Mouse (Mus musculus) ovary, postnatal 10 days (tissue): ENCODE measurements around the gene Rpl27.
"Not testable (repeated sequence)": the region's sequence is repeated elsewhere in the genome, so short reads cannot be mapped to it uniquely, and the experiment has no call there.

Source experiments
- DNase-seq: peaks from one replicate; pipeline ENCODE4 v3.0.0; 2022; ENCODE audit warnings: low spot score

Rpl27 gene

DNA sequence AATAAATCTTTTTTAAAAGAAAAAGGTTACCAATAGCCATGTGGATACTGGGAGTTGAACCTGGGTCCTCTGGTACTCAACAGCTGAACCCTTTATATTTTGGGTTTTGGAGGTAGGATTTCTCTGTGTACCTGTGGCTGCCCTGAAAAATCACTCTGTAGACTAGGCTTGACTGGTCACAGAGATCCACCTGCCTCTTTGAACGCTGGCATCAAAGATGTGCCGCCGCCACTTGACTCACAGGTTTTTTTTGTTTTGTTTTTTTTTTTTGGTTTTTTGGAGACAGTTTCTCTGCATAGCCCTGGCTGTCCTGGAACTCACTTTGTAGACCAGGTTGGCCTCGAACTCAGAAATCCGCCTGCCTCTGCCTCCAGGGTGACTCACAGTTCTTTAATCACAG, 5.7 kb downstream of the Rpl27 start:
- DNase-seq, result no peak

DNA sequence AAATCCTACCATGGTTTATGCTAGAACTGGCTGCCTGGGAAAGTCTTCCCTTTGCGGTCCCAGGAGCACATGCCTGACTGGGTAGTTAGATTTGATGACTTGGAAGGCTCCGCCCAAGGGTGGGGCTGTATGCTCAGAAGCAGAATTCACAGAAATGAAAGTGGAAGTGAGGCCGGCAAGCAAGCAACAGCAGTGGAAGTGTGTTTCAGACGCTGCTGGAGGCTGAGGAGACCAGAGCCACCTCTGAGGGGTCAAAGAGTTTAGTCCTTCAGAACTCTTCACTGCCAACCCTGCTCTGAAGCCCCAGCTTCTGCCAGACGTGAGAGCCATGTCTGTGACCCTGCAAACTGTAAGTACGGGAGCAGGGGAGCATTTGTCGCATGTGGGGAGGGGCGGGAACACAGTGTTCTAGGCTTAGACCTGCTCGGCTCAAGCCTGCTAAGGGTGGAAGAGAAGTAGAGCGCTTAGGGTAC, 6.2 kb downstream of the Rpl27 start, which contains the start of gene Ifi35:
Gene Ifi35 (plus strand): TSS at position 134 of the 473 bp plus-strand sequence.
- DNase-seq, result no peak

DNA sequence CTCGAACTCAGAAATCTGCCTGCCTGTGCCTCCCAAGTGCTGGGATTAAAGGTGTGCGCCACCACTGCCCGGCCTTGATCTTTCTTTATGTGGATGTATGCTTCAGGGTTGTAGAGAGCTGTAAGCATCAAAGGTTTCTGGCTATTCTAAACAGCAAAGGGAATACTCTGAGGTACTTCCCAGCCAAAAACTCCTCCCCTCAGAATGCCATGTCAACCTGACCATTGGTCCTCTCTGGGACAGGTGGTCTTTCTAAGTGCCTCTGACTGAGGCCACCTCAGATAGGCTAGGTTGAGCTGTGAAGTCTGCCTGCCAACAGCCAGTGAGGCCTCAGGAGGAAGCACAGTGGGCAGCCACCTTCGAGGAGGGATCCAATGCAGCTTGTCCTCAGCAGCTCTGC, 6.8 kb downstream of the Rpl27 start:
- DNase-seq, result no peak

DNA sequence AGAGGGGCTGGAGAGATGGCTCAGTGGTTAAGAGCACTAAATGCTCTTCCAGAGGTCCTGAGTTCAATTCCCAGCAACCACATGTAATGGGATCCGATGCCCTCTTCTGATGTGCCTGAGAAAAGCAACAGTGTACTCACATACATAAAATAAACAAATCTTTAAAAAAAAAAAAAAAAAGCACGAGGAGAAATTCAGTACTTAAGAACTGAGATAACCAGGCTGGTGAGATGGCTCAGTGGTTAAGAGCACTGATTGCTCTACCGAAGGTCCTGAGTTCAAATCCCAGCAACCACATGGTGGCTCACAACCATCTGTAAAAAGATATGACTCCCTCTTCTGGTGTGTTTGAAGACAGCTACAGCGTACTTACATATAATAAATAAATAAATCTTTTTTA, 7.5 kb downstream of the Rpl27 start:
- not testable (repeated sequence) for DNase-seq

DNA sequence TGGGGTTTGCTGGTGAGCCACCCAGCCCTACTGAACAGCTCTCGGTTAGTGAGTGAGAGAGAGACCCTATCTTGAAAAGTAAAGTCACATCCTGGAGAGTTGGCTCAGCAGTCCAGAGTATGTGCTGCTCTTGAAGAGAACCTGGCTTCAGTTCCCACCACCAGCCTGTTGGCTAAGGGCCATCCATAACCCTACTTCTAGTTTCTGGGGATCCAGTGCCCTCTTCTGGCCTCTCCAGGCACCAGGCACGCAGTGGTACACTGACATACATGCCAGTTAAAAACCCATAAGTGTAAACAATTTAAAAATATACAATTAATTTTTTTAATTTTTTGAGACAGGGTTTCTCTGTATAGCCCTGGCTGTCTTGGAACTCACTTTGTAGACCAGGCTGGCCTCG, 8.3 kb downstream of the Rpl27 start:
- DNase-seq, result no peak

DNA sequence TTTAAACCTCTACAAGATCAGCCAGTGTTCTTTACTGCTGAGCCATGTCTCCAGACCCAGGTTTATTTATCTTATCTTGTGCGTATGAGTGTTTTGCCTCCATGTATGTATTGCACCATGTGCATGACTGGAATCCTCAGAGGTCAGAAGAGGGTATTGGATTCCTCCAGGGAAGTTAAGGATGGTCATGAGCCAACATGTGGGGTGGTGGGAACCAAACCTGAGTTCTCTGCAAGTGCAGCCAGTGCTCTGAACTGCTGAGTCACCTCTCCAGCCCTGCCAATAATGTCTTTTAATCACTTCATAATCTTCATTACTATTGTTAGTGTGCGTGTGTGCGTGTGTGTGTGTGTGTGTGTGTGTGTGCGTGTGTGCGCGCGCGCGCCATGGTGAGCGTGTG, 9.4 kb downstream of the Rpl27 start:
- DNase-seq, result no peak

DNA sequence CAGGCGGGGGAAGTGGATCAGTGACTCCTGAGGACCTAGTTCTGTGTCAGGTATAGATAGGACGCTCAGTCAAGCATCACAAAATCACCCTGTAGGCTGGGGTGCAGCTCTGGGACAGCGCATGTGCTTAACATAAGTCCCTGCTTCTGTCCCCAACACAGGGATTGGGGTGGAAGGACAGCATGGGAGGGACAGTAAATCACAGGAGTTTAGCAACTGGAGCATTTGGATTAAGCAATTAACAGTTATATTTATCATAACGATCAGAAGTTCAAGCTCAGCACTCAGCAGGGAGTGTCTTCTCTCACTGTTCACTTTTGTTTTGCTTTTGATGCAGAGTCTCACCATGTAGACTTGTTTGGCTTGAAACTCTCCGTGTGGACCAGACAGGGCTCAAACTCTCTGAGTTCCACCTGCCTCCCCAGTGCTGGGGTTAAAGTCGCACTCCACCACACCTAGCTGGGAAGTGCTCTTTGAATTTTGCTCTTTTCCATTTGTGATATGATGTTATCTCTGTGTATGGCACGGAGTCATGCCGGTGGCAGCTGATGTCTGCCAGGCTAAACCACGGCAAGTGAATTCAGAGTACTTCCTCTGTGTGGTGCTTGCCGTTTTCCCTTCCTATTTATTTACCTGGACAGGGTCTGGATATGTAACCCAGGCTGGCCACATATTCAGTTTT, 10.1 kb downstream of the Rpl27 start:
- no peak for DNase-seq

DNA sequence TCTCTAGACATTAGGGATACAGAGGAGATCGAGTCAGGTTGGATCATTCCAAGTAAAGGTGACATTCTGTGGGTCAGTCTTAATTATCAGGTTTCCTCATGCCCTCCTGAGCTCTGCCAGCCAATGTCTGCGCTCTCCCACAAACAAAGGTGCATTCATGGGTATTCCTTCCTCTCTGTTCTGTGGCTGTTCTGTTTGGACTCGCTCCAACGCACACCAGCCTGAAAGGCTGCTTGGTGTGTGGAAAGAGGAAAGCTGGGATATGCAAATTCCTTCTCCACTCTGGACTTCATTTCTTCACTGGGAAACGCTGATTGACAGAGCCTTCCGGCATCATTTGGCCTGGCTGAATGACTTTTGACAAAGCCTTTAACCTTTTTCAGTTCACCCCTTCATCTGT, 12.6 kb downstream of the Rpl27 start:
- DNase-seq, result no peak

DNA sequence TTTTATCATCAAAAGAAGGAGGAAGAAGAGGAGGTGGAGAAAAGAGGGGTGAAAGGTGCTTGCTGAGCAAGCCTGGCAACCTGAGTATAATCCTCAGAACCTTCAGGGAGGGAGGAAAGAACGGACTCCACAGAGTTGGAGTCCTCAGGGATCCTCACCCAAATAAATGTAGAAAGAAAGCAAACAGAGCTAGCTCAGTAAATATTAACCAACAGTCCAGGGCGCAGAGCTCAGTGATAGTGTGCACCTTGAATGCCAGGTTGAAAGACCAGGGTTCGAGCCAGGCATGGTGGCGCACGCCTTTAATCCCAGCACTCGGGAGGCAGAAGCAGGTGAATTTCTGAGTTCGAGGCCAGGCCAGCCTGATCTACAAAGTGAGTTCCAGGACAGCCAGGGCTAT, 13.5 kb downstream of the Rpl27 start:
- DNase-seq, result no peak

DNA sequence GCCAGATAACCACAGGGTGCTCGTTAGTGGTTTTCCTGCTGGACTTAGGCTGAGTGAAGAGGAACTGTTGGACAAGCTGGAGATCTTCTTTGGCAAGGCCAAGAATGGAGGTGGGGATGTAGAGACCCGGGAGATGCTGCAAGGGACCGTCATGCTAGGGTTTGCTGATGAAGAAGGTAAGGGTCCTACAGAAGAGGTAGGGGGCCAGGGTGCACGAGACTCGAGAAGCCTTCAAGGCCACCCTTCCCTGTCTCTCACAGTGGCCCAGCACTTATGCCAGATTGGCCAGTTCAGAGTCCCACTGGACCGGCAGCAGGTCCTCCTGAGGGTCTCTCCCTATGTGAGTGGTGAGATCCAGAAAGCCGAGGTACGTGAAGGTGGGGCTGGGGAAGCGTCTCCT, 15.5 kb downstream of the Rpl27 start:
- DNase-seq, result no peak

DNA sequence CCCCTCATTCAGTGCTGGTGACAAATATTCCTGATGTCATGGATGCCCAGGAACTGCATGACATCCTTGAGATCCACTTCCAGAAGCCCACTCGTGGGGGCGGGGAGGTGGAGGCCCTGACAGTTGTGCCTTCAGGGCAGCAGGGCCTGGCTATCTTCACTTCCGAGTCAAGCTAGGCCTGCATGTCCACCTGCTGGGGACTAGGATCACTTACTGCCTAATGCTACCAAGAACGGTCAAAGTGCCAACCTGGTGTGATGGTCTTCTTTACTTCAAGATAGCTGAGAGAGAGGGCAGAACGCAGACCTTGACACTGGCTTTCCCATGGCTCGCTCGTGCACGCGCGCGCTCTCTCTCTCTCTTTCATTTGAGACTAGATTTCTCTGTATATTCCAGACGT, 16.1 kb downstream of the Rpl27 start:
- DNase-seq, result no peak

DNA sequence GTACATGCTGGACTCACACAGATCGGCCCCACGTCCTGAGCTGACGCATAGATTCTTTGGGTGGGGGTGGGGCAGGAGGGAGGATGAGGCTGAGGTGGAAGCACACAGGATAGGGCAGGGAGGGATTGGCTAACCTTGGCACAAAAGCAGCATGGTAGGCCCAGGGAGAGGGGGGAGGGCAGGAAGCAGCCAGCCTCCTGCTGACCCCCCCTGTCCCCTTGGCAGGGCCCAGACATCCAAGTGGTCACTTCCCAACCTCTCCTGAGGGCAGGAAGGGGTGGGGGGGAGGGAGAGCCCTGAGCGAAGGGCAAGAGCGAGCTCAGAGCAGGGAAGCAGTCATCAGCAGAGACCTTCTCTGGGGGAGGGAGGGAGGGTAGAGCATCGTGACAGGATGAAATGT, 17.6 kb downstream of the Rpl27 start:
- no peak for DNase-seq

DNA sequence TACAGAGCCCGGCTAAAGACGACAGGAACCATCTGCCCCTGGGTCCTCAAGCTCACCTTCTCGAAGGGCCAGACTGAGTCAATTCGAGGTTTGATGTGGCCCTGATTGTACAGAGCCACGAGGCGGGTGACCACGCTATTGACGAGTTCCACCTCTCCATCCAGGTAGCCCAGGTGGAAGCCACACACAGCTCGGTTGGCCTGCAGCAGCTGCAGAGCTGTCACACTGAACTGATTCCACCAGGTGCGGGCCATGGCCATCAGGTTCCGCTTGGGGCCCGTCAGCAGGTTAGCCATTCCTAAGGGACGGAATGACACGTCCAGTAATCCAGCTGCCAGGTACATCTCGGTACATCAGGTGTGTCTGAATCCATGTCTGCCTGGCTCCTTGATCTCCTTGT, 18.2 kb downstream of the Rpl27 start:
- DNase-seq, result no peak

DNA sequence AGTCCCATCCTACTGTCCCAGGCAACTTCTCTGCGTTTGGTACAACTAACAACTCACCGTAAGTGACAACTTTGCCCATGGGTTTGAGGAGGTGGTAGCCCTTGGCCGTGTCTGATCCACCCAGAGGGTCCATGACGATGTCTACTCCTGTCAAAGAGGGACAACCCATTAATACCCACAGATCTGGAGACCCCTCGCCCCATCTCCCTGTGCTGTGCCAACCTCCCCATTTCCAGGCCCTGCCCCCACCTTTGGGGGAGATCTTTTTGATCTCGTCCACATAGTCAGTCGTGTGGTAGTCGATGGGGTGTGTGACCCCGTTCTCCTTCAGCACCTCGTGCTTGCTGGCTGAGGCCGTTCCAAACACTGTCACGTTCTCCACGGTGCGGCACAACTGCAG, 20.0 kb downstream of the Rpl27 start:
- no peak for DNase-seq

DNA sequence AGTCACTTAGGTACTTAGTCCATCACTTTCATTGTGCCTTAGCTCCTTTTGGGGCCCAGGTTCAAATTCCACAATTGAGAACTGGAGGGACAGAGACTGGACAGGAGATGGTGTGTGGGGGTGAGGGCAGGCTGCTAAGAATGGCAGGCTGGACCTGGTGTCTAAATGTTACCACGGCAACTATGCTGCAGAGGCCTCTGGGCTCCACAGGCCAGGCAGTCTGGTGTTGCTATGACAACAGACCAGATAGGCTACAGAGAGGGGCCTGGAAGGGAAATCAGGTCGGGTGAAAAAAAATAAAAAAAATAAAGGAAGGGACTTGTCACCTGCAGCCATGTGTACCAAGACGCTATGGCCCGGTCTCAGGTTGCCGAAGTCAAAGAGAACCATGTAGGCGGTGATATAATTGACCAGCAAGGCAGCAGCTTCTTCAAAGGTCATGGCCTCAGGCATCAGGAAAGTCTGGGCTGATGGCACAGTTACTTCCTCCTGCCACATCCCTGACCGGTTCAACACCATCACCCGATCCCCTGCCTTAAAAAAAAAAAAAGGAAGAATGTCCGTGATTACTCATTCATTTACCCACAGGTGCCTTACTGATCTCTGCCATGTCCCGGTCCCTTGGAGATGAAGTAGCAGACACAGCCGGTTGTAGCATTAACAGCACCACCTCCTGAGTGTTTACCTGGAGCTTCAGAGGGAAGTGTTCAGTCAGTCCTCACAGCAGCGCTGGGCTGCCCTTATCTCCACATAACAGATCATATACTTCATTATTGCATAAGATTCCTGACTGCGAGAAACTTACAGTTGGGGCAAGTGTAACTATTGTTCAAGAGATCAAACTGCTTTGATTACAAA, 20.7 kb downstream of the Rpl27 start:
- no peak for DNase-seq

DNA sequence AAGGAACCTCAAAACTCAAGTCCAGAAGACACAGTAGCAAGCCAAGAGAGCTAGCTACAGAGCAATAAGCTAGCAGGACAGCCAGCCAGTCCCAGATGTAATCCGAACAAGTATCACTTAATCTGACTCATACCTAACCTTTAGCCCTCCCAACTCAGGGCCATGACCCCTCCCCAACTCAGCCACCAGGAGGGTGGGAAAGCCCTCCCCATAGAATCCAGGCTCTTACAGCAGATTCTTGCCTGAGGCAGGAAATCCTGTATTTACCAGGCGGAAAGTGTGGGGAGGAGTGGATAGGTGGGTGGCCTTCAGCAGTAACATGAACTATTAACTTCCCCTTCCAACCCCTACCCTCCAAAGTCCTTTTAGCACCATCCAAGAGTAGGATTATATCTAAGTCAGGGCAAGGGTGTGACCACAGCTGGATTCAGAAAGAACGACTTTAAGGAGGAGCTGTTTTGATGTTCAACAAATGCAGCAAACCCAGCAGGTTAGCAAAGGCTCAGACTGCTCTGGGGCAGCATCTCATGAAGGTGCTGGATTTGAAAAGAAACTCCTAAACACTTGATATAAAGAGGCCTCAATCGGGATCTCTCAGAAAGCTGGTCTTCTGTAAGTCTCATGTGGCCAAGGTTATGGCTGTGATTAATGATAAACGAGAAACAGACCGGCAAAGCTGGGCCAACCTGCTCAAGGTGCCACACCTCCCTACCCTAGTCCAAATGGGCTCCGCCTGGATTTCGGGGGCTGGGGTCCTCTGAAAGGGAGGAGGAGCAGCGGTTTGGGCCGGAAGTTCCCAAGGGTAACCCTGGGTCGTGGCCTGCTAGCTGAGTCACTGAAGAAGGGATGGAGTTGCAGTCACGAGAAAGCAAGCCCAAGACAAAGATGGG, 22.4 kb downstream of the Rpl27 start, which contains the start of gene Rnd2:
Gene Rnd2 (plus strand): TSS at position 789 of the 890 bp plus-strand sequence.
- DNase-seq, result no peak

DNA sequence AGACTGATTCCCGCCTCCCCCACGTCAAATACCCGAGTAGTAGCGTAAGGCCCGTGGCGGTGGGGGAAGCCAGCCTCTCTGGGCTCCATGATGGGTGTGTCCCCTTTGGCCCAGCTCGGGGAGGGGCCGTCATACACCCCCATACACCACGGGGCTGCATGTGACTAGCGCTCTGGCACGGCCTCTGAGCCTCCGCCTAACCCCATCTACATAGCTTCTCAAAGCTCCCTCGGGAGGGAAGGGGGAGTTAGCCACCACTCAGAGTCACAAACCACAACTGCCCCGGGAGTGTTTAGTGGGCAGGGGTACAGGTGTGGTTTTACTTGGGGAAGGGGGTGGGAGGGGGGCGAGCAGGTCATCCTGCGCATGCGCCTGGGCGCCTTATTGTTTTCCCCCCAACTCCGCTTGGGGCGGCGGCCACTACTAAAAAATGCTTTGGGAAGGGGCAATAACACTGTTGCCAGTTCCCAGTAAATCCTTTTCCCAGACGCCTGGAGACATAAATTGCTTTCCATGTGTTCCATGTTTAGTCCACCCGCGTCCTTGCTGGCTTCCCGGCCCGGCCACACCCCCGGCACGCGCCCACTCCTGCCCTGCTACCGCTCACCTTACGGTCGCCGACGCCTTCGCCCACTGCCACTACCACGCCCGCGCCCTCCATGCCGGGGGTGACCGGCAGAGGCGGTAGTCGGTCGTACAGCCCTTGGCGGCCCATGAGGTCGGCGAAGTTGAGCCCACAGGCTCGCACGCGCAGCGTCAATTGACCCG, 23.2 kb downstream of the Rpl27 start:
- DNase-seq, result peak; percentile 42

DNA sequence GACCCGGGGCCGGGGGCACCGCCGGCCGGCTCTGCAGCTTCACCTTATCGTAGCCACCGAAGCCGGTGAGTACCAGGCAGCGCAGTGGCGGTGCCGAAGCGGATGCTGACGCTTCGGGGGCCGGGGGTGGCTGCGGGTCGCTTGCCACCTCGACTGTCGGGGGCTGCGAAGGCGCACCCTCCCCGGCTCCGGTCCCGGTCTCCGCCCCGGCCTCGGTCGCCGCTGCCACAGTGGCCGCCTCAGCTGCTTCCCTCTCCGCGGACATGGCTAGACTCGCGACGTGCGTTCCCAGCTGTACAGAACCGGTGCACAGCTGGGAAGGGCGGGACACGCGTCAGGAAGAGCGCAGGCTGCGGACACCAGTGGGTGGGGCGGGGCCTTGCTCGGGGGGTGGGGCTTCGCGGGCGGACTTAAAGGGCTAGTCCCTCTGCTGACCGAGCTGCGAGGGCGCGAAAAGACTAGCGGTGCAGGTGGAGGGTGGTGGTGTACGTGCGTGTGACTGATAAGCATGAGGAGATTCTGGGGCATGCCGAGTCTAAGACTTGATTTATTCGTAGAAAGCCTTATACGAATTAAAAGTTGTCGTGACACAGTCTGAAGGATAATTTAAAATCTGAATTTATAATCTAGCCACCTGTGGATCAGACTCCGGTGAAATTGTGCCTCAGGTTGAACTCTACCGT, 23.9 kb downstream of the Rpl27 start, which contains the start of gene Vat1:
Gene Vat1 (minus strand): TSS at position 362 of the 683 bp plus-strand sequence.
- DNase-seq, result peak; percentile 33

DNA sequence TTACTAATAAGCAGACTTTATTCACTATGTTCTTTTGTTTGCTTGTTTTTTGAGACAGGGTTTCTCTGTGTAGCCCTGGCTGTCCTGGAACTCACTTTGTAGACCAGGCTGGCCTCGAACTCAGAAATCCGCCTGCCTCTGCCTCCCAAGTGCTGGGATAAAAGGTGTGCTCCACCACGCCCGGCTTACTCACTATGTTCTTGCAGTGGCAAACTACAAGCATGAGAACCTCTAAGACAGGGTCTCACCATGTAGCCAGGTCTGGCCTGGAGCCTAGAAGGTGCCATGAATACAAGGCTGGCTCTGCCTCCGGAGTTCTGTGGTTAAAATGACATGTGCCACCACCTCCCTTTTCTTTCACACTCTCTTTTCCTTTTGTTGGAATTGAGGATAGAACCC, 24.5 kb downstream of the Rpl27 start:
- DNase-seq, result not testable (repeated sequence)

DNA sequence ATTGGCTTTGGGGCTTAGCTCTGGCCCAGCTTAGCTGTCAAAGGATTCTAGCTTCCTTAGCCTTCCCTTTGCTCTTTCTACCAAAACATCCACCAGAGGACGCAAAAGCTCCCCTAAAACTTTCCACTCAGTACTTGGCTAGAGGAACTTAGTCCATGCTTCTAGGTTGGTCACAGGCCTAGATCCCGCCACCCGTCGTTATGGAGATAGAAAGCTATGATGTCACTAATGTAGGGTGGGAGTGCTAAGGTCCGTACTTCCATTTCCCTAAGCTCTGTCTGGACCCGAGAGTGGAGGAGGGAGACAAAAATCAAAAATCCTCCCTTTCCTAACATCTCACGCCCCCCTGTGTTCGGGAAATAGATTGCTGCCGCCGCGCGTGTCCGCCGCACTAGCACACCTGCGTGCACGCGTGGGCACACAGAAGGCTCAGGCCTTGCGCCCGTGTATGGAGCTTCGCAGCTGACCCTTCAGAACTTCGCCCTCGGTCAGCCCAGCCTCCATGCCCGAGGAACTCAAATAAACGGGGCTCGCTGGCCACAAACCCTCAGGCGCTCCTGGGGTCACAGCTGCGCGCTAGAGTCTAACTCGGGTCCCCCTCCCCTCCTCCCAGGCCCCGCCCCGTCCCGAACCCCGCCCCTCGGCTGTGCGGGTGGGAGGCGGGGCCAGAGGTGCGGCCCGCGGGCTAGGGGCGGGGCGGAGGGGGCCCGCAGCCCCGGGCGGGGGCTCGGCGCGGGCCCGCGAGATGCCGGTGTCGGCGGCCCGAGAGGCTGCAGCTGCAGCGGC, 25.6 kb downstream of the Rpl27 start:
- DNase-seq, result peak; percentile 41
